Mouse (Mus musculus): Measurements from ENCODE around the gene Irx6.

Gene Irx6

DNA sequence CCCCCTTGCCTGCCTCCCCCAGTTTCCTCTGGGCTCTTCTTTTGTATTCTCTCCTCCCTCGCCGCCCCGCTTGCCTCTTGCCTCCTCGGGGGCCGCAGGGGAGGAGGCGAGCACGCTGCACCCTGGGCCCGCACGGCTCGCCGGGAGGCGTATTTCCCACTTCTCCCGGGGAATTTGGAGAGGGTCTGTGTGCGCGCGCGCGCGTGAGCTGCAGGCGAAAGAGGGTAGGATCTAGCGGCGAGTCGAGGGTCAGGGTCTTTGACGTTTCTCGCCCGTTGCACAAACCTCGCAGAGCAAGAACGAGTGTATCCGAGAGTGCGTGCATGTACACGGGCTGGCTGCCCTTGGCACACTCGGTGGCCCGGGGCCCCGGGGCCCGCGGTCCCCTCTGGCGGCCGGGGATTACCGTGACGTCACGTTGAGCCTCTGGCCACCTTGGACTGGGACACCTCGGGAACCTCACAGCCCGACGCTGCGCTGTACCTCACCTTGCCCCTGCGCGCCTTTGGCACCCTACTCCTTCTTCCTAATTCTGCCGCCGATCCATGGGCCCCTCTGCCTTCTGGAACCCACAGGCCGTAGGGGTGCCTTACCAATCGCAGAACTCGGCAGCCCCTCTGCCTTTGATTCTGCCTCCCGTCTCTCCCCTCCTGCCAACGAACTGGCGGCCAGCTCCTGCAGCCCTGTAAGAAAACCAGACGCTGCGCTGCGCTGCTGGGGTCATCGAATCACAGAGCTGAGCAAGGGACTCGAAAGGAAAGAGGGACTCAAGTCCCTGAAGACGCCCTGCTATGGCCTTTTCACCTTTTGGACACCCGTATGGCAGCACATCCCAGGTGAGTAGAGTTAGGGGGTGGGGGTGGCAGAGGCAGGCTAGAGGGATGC, at the start of gene Irx6:
Gene Irx6 (plus strand): TSS at position 45 of the 885 bp plus-strand sequence.
- no peak for DNase-seq (ENCODE audit: low spot score in 2 of 2)

- DNase-seq (ENCODE audit: low spot score in 2 of 2): no peak
Observed at GRCm38 (mm10) chr8:92628711-92629650, 45.1 kb upstream of the Irx6 start.

GRCm38 (mm10) chr8:92633199-92633598, 40.9 kb upstream of the Irx6 start:
- DNase-seq (ENCODE audit: low spot score in 2 of 2): no peak

DNA sequence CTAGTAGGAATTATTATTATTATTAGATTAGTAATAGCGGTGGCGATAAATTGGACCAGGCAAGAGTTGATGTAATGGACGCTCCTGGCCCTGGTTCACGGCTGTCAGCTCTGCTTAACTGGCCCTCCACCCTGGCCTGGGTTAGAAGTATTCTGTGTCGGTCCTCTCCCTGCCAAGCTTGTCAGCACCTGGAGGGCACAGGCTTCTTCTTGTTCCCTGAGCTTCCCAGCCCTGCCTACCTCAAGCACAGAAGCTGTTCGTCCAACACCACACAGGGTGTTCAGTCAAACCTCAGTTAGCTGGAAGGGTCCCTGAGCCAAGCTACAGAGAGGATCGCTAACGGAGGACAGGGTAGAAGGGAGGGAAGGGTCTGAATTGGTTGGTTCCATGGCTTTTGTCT, 33.3 kb upstream of the Irx6 start:
- DNase-seq (ENCODE audit: low spot score in 2 of 2): no peak

DNA sequence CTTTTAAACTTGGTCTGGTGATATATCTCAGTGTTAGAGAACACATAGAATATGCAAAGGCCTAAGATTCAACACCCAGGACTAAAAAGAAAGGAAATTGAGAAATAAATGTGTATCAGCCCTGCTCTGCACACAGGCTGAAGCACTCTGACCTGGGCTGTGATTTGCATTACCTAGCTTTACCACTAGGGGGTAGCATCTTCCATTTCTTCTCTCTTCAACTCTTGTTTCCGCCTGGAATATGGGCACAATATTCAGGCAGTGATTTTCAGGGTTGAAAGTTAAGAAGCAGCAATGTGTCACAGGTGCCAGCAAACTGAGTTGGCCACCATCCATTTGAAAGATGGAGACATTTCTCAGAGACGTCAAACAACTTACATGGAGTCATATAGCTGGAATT, 27.5 kb upstream of the Irx6 start:
- no peak for DNase-seq (ENCODE audit: low spot score in 2 of 2)

DNA sequence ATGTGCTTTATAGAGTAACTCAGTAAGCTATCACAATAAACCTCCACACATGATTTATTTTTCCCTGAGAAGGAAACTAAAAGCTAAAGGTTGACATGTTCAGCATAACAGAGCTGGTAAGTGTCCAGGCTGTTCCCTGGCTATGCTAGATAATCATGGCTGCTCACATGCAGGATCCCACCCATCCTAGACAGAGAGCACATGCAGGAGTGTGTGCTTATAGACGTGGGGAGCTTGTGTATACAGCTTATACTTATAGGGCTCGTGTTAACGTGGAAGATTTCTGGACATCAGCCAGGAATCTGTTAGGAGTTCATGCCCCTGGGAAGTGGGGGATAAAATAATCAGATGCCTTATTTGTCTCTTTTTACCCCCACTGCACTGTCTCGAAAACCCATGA, 9.9 kb upstream of the Irx6 start:
- no peak for DNase-seq (ENCODE audit: low spot score in 2 of 2)

- no peak for DNase-seq (ENCODE audit: low spot score in 2 of 2)
Observed at GRCm38 (mm10) chr8:92670236-92670635, 3.9 kb upstream of the Irx6 start.

GRCm38 (mm10) chr8:92670656-92671195, 3.4 kb upstream of the Irx6 start:
- no peak for DNase-seq (ENCODE audit: low spot score in 2 of 2)

DNA sequence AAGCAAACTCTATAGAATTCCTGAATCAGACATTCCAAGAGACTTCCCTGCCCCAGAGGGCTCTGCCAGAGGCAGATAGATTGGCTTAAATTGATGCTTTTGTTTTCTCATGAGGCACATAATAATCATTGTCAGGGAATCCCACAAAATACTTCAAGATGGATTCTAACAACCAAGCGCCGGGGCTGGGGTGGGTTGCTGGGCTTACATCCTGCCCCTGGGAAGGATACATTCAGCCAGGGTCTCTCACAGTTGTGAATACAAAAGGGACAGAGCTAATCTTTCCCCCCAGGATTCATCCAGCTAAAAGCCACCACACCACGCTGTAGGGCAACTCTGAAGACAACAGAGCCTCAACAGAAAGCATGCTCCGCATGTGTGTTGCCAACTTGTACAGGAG, 2.2 kb upstream of the Irx6 start:
- DNase-seq (ENCODE audit: low spot score in 2 of 2): no peak

- DNase-seq (ENCODE audit: low spot score in 2 of 2): no peak
Observed at GRCm38 (mm10) chr8:92673101-92673500, 987 bp upstream of the Irx6 start.

DNA sequence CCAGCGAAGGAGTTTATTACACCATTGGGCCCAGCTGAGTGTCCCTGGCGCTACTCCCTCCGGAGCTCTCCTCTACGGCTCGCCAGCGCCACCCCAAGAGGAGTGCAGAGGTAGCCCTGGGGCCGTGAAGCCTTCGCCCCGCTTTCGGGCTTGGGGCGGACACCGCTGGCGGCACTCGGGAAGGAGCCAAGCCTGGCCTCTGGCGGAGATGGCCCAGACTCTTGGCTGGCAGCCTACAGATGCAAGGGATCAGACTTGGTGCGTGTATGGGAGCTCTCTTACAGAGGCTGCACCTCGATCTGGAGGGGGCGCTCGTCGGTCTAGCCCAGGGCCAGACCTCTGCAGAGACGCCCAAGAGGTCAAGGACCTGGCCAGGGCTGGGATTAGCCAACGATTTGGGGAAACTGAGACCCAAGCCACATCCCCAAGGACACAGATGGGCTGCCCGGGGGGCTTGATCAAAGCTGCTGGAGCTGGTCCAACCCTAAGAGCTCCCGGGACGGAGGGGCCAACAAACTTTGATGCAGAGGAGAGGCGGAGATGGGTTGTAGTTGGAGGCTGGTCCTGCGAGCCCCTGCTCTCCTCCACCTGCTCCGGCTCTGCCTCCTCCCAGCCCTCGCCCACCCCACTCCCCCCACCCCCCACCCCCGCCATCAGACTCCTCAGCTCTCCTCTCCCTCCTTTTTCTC, 389 bp upstream of the Irx6 start:
- DNase-seq (ENCODE audit: low spot score in 2 of 2): peak in 1 of 2 experiments; percentile 52

DNA sequence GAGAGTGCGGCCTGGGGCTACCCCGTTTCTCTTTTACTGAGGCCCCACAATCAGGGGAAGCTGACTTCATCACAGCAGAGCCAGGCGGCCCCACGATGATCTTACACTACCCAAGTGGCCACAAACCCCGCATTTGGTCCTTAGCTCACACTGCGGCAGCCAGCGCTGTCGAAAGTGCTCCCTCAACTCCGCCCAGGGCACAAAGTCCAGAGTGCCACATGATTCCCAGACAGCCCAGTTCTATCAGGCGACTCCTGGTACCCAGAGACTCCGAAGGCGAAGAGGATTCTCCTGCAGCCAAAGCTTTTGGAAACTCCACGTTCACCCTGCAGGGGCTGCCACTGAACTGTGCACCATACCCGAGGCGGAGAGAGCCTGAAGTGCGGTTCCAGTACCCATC, 4.3 kb downstream of the Irx6 start:
- DNase-seq (ENCODE audit: low spot score in 2 of 2): no peak

DNA sequence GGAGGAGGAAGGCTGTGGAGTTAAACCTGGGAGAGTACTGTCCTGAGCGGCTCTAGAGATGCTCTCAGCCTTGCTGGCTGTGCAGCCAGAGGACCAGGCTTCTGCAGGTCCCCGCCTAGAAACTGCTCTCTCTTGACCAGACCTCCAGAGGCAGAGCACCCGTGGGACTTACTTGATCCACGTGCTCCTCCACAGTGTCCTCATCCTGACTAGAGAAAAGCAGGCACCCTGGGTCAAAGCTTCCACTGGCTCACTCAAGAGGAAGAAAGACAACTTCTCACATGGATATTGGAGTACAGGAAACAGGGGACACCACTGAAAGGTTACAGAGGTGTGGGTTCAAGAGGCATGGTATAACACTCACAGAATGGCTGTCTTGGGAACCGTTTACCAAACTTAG, 23.3 kb downstream of the Irx6 start:
- DNase-seq (ENCODE audit: low spot score in 2 of 2): no peak

DNA sequence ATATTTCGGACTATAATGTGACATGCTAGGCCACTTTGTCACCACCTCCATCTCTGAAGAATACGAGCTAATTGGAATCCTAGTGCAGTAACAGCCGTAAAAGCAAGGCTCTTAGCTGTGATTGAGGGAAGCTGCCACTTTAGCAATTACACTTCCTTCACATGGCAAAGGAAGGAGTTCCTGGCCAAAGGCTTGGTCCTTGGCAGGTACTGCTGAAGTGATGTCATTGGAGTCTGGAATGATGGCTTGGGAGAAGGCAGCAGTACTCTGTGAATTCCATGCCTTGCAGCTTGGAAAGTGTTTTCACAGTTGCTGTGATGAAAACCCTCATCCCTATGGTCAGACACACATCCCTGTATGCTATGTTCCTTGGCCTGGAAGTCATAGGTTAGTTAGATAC, 24.3 kb downstream of the Irx6 start:
- no peak for DNase-seq (ENCODE audit: low spot score in 2 of 2)

- no peak for DNase-seq (ENCODE audit: low spot score in 2 of 2)
Observed at GRCm38 (mm10) chr8:92699922-92700540, 25.9 kb downstream of the Irx6 start.

DNA sequence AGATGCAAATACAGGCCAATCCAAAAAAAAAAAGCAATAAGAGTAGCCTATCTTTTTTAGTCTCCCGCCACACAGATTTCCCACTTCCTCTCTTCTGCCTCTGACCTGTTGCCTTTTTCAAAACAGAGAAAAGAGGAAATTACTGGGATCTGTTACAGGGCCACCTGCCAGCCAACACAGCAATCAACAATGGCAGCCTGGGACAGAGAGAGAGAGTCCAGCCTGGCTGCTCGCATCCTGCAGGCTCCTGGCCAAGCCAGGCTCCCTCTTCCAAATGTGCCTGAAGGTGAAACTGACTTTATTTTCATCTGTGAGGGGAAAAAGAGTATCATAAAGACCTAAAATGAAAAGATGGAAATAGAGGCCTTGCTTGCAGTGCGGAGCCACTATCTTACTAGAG, 29.3 kb downstream of the Irx6 start:
- DNase-seq (ENCODE audit: low spot score in 2 of 2): peak in 1 of 2 experiments; percentile 27

GRCm38 (mm10) chr8:92706311-92706710, 32.2 kb downstream of the Irx6 start:
- DNase-seq (ENCODE audit: low spot score in 2 of 2): no peak

GRCm38 (mm10) chr8:92713286-92713685, 39.2 kb downstream of the Irx6 start:
- DNase-seq (ENCODE audit: low spot score in 2 of 2): no peak

DNA sequence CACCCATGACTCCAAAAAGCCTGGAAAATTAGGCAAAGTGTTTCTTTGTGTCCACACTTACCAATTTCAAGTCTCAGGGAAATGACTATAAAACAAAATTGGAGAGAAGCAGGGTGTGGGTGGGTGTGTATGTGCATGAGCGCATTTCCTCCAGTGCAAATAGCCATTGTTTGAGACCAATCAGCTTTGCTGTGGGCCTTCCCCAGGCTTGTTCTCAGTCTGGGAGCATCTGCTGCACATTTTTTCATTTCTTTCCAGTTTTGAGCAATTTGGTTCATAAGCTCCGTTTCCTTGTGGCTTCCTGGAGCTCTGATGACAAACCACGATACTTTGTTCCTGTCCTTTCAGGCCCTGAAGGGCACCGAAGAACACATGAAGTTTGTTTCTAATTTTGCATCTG, 43.3 kb downstream of the Irx6 start:
- no peak for DNase-seq (ENCODE audit: low spot score in 2 of 2)

GRCm38 (mm10) chr8:92718057-92718456, 44.0 kb downstream of the Irx6 start:
- DNase-seq (ENCODE audit: low spot score in 2 of 2): no peak

DNA sequence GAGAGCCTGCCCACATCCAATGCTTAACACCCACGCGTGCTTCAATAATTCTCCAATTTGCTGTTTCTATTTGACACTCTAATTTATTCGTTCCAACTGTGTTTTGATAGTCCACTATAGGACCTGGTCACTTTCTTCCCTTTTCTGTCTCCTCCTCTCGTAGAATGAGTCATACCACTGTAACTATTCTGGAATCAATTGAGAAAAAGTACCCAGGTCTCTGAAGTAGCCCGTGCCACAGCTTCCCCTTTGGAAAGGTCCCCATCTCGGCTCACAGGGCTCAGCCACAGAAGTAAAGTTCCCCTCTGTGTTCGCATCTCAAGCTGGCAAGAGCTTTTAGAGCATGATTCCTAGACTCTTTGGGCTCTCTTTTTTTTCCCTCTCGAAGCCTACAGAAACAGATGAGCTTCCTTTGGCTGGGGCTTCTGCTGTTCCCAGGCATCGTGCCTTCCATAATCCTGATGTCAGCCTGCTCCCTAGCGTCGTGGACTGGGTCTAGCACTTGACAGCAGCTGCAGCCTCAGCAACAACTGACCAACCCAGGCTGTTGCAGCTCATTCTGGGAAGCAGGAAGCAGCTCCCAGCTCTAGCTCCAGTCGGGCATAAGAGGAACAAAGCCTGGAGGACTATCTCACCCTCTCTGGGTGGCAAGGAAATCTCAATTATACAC, 47.3 kb downstream of the Irx6 start:
- DNase-seq (ENCODE audit: low spot score in 2 of 2): peak; percentile 3 to 43
